ENCODE assay signal across 7 mouse cellular contexts in the genomic region with DNA sequence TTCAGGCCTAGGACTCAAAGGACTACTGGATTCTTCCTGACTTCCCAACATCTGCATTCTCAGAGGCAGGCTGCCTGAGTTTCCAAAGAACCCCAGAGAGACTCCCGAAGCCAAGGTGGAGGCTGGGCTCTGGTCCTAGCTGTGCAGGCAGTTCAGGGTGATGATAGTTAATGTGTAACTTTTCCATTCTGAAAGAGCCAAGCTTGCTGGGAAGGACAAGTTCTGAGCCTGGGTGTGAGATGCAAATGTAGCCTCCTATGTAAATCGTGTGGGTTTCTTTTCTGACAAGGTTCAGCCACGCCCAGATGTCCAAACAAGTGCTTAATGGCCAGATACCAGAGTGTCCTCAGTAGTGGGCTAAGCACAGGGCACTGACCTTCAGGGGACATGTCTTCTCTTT. TPM values are rescaled to one million over a fixed set of nuclear protein-coding genes. Genes with fewer than 3 reads are reported as not detected.
A peak's percentile ranks its signal among the peaks of the same experiment; 100 is the strongest.
DNase-seq lines count a peak whose midpoint lies in the region; ATAC-seq and TF ChIP-seq lines count a peak whose summit lies in the region.

No protein-coding gene starts in this region.

- H3K4me1 ChIP-seq in lung, postnatal 0 days (ENCODE audit: insufficient read depth, low read depth, low read length), result peaks cover 7% of the 10 kb centered on the region; the same call in 1 of the 2 replicates
- peaks cover 43% of the 10 kb centered on the region for H3K4me1 ChIP-seq in embryonic facial prominence, embryonic 15.5 days
- peaks cover 50% of the 10 kb centered on the region for H3K4me1 ChIP-seq in stomach, embryonic 16.5 days (ENCODE audit: control insufficient read depth, insufficient read depth, low read length)

- no peak overlapping the region for H3K9ac ChIP-seq in lung, postnatal 0 days (replicated peaks; ENCODE audit: low read depth)
- H3K9ac ChIP-seq in embryonic facial prominence, embryonic 15.5 days, result no peak overlapping the region
- H3K9ac ChIP-seq in stomach, embryonic 16.5 days (ENCODE audit: low read length), result peak overlapping the region; percentile 62

- no peak overlapping the region for H3K4me3 ChIP-seq in lung, postnatal 0 days (ENCODE audit: low read depth, low read length)
- no peak overlapping the region for H3K4me3 ChIP-seq in embryonic facial prominence, embryonic 15.5 days (replicated peaks)
- H3K4me3 ChIP-seq in stomach, embryonic 16.5 days (replicated peaks; ENCODE audit: low read length), result no peak overlapping the region

- no peaks in the 10 kb centered on the region for H3K27me3 ChIP-seq in lung, postnatal 0 days (replicated peaks; ENCODE audit: insufficient read depth, low read length)
- H3K27me3 ChIP-seq in embryonic facial prominence, embryonic 15.5 days, result no peaks in the 10 kb centered on the region
- no peaks in the 10 kb centered on the region for H3K27me3 ChIP-seq in stomach, embryonic 16.5 days (ENCODE audit: control insufficient read depth, insufficient read depth, low read length)

- TF ChIP-seq CTCF in lung, postnatal 0 days (IDR thresholded peaks at IDR 0.05), result no peak

- no peak overlapping the region for H3K4me2 ChIP-seq in lung, postnatal 0 days (replicated peaks; ENCODE audit: low read depth, low read length)
- no peak overlapping the region for H3K4me2 ChIP-seq in embryonic facial prominence, embryonic 15.5 days (replicated peaks)
- no peak overlapping the region for H3K4me2 ChIP-seq in stomach, embryonic 16.5 days (ENCODE audit: low read depth, low read length)

- no peak for TF ChIP-seq EP300 in lung, postnatal 0 days (IDR thresholded peaks at IDR 0.05)

- peak; percentile 56 for DNase-seq in lung, postnatal 0 days (ENCODE audit: low spot score)
- no peak for DNase-seq in lung, postnatal 10 days
- peak; percentile 69 for DNase-seq in kidney, postnatal 10 days
- no peak for DNase-seq in right cerebral cortex, postnatal 14 days
- no peak for DNase-seq in thymus, adult 18-20 months

- H3K27ac ChIP-seq in lung, postnatal 0 days (ENCODE audit: low read length), result 0 out of 2 replicates have a peak overlapping the region, but pooled peaks have one; percentile 20
- peak overlapping the region; percentile 49 for H3K27ac ChIP-seq in embryonic facial prominence, embryonic 15.5 days (replicated peaks)
- peak overlapping the region; percentile 94 for H3K27ac ChIP-seq in stomach, embryonic 16.5 days (ENCODE audit: low read length)

- H3K9me3 ChIP-seq in lung, postnatal 0 days (ENCODE audit: low read length), result no peaks in the 10 kb centered on the region
- H3K9me3 ChIP-seq in embryonic facial prominence, embryonic 15.5 days (replicated peaks), result no peaks in the 10 kb centered on the region
- no peaks in the 10 kb centered on the region for H3K9me3 ChIP-seq in stomach, embryonic 16.5 days (replicated peaks; ENCODE audit: control insufficient read depth, low read length)

- 25% methylated on average over 3 of the region's 3 CpGs for WGBS in lung, postnatal 0 days
- 54% methylated on average over 3 of the region's 3 CpGs for WGBS in embryonic facial prominence, embryonic 15.5 days
- WGBS in stomach, embryonic 16.5 days, result 35% methylated on average over 3 of the region's 3 CpGs

- no peak for ATAC-seq in lung, postnatal 0 days
- no peak for ATAC-seq in embryonic facial prominence, embryonic 15.5 days (ENCODE audit: insufficient number of reproducible peaks, low FRiP score, low TSS enrichment, low read depth)
- peak; percentile 54 for ATAC-seq in stomach, embryonic 16.5 days (ENCODE audit: insufficient read depth, low FRiP score)

- H3K36me3 ChIP-seq in lung, postnatal 0 days (ENCODE audit: insufficient read depth, low read length), result no peaks in the 10 kb centered on the region
- H3K36me3 ChIP-seq in embryonic facial prominence, embryonic 15.5 days, result no peaks in the 10 kb centered on the region
- H3K36me3 ChIP-seq in stomach, embryonic 16.5 days (ENCODE audit: control insufficient read depth, insufficient read depth, low read length), result no peaks in the 10 kb centered on the region

RNA-seq across cellular contexts. Expression of a gene that starts 28.5 kb away (rescaled TPM):
- polyA plus RNA-seq in lung, postnatal 0 days (2015; fragmentation: Nextera tagmentation; extraction: Ambion mirVana), result 1,264 and 1,361 TPM in 2 replicates
- 1,945 and 2,079 TPM in 2 replicates for polyA plus RNA-seq in embryonic facial prominence, embryonic 15.5 days (2015; fragmentation: Nextera tagmentation; extraction: Ambion mirVana)
- polyA plus RNA-seq in stomach, embryonic 16.5 days (2015; fragmentation: Nextera tagmentation; extraction: Ambion mirVana), result 1,914 and 2,170 TPM in 2 replicates

Comparison
In these comparisons a context has a peak if more than half of its experiments do, and no peak if none do; other contexts are left out.
1. DNase-seq: peak in lung, postnatal 0 days (single experiment) and kidney, postnatal 10 days (single experiment); none in lung, postnatal 10 days (single experiment), right cerebral cortex, postnatal 14 days (single experiment) and thymus, adult 18-20 months (0 of 2).
2. H3K27ac ChIP-seq: peak in every context shown above with its lines; median percentile 94 in stomach, embryonic 16.5 days; 49 in embryonic facial prominence, embryonic 15.5 days; 20 in lung, postnatal 0 days.